Mouse (Mus musculus) myocyte (in vitro differentiated cells): Measurements from ENCODE around the gene Zic1.

Experiments
- CEBPB ChIP-seq: IDR thresholded peaks from 2 replicates; pipeline ENCODE4 v1.6.1; 2011; ENCODE audit warnings: mild to moderate bottlenecking, moderate library complexity; ENCODE audit not compliant: poor library complexity, insufficient read depth, severe bottlenecking
- E2F4 ChIP-seq: IDR thresholded peaks from one replicate; pipeline ENCODE4 v1.6.1; 2011; ENCODE audit warnings: mild to moderate bottlenecking, control low read depth, moderate library complexity; ENCODE audit not compliant: insufficient read depth
- MYOD1 ChIP-seq, 3 experiments: IDR thresholded peaks; one replicate each; pipeline ENCODE4 v1.6.1; 2011; ENCODE audit warnings: control low read depth in 2 of 3, low read depth in 2 of 3, mild to moderate bottlenecking in 2 of 3, moderate library complexity in 1 of 3; ENCODE audit not compliant: insufficient read length in 2 of 3, control insufficient read depth in 1 of 3
- POLR2A ChIP-seq: IDR thresholded peaks from one replicate; pipeline ENCODE4 v1.6.1; 2011; ENCODE audit warnings: low read depth, mild to moderate bottlenecking, control low read depth, moderate library complexity; ENCODE audit not compliant: insufficient read length
- POLR2AphosphoS2 ChIP-seq: IDR thresholded peaks from one replicate; pipeline ENCODE4 v1.6.1; 2011; ENCODE audit warnings: low read depth, control low read depth; ENCODE audit not compliant: insufficient read length
- TCF12 ChIP-seq: IDR thresholded peaks from one replicate; pipeline ENCODE4 v1.6.1; 2011; ENCODE audit warnings: mild to moderate bottlenecking, control low read depth; ENCODE audit not compliant: poor library complexity, insufficient read depth, severe bottlenecking
- USF1 ChIP-seq: IDR thresholded peaks from one replicate; pipeline ENCODE4 v1.6.1; 2011; ENCODE audit warnings: low read depth, mild to moderate bottlenecking, control low read depth, moderate library complexity

DNA sequence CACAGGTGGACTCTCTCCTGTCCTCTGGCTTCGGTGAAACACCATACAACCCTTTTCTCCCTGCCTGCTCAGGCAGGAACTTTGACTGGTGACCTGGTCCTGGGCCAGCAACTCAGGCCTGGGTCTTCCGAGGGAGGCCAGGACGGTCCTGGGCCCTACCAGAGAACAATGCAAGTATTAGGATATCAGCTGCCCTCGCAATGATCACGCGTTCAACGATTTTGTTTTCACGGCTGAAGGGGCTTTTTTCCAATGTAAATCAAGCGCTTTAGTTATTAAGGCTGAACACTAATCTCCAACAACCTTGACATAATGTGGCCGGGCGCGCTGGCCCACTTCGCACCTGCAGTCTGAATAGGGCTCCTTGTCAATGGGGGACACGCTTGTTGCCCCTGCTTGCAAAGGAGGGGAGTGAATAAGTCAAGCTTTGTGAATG is 28.6 kb upstream of the Zic1 start:
- no peak for TF ChIP-seq POLR2A
- TF ChIP-seq USF1, result no peak
- no peak for TF ChIP-seq POLR2AphosphoS2
- TF ChIP-seq E2F4, result no peak
- TF ChIP-seq CEBPB, result no peak
- no peak for TF ChIP-seq TCF12
- TF ChIP-seq MYOD1 (IDR thresholded peaks at IDR 0.05; ENCODE audit: control insufficient read depth in 1 of 3, insufficient read length in 2 of 3, low read depth in 2 of 3), result no peak
